Mouse (Mus musculus) adrenal gland, postnatal 14 days (tissue): Measurements from ENCODE around the gene Nucb2. TPM values are rescaled to one million over a fixed set of nuclear protein-coding genes. Genes with fewer than 3 reads are reported as not detected.

Source experiments
- DNase-seq: peaks from one replicate; pipeline ENCODE4 v3.0.0; 2021; ENCODE audit warnings: mixed read lengths
- long read RNA-seq, 2 experiments: library from polyadenylated mRNA; stranded (forward); transcript quantifications; one replicate each; pipeline ENCODE4 v2.0.0; 2021
- total RNA-seq: library from RNA; stranded (reverse); gene quantifications from 2 replicates; pipeline ENCODE4 v1.2.3, GENCODE M21; 2021

The Nucb2 gene
- 22.6 and 30.2 TPM in 2 replicates for total RNA-seq
- long read RNA-seq, experiment 1, transcript Nucb2-201 (14 exons, 1,685 nt): major isoform, 27 of 39 reads
- long read RNA-seq, experiment 1, partial matches to known transcripts: 7 of 39 reads
- long read RNA-seq, experiment 1, other reads (novel, unspliced or antisense): 4 of 39 reads
- long read RNA-seq, experiment 2, transcript Nucb2-201 (14 exons, 1,685 nt): major isoform, 18 of 27 reads
- long read RNA-seq, experiment 2, partial matches to known transcripts: 1 of 27 reads
- long read RNA-seq, experiment 2, other reads (novel, unspliced or antisense): 7 of 27 reads

DNA sequence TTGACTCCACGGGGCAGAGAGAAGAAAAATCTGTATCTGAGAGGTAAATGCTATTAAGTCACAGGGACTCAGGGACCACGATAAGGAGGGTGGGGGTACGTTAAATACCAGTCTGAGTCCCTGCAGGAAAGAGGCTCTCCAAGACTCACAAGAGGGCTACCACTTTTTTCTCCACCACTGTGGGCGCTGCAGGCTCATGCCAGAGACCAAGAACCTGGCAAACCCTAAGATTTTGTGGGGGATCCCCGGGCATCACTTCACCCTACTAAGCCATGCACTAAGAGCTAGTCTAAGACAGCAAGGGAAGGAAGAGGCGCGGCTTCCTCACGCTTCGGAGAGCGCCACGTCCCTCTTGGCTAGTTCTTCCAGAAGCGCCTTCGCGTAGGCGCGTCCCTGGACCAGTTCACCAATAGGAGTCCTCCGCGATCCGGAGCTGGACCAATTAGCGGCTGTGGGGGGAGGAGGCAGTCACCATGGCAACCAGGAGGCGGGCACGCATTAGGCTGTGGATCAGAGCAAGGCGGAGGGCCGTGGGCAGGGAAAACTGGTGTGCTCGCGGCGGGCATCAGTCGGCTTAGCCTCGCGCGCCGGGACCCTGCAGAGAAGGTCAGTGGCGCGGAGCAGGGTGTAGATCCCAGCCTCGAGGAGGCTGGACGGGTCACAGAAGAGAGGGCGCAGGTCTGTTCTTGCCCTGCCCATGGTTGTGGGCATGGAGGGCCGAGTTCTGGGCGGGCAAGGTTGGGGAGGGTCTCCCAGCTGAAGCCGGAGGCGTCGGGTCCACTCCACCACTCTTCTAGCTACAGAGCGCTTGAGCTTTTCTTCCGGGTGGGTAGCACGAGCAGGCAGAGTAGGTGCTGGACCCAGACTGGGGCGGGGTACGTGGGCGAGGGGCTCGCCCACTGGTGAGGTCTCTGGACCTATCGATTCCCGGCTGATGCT lies at the start of gene Nucb2:
Nucb2 (plus strand) TSS at position 491 of the 939 bp plus-strand sequence.
- DNase-seq: peak; percentile 99

DNA sequence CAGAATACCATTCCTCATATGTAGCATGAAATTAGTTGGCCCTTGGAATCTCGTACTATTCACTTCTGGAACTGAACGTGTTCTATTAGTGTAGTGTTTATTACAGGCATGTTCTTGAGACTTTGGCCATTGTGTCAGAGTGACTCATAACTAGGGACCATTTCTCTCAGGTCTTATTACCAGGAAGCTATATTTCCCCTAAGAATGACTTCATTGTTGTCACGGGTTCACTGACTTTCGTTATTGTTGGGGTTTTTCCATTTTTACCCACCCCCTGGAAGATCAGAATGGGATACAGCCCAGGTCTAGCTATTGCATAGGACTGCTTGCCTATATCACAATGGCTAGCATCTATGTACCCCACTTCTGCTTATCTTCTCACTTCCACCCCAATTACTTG lies 47.2 kb upstream of the Nucb2 start:
- DNase-seq: no peak

DNA sequence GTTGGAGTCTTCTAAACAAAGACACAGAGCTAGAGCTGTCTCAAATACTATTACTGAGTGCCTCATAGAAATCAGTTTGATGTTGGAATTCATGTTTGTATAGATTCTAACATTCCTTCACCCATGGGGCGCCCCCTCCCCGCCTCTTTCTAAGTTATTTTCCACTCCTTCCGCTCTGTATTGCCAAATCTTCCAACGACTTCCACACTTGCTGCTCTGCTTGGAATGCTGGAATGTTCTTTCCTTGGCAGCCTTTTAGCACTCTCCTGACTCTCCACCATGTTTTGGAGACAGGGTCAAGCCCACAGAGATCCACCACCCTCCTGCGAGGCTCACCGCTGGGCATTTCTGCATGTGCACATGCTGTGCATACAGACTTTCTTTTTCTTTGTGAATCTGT lies 46.8 kb upstream of the Nucb2 start:
- no peak for DNase-seq

DNA sequence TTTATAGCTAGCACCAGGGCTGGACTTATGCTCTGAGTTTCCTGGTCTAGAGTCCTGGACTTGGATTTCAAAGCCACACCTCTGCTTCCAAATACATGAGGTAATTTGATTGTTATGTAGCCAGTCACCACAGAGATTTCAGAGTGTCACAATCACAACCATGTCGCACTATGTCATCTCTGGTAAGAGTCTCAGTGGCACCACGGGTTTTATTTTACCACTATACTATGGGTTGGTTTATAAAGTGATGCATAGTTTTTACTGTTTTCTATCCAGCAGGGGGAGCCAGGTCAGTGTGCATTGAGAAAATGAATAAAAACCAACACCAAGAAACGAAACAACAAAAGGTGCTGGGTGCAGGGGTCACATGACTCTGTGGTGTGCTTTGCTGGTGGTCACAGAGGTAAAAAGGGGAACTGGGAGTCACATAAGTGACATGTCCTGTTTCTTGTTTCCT lies 45.2 kb upstream of the Nucb2 start:
- peak; percentile 29 for DNase-seq

DNA sequence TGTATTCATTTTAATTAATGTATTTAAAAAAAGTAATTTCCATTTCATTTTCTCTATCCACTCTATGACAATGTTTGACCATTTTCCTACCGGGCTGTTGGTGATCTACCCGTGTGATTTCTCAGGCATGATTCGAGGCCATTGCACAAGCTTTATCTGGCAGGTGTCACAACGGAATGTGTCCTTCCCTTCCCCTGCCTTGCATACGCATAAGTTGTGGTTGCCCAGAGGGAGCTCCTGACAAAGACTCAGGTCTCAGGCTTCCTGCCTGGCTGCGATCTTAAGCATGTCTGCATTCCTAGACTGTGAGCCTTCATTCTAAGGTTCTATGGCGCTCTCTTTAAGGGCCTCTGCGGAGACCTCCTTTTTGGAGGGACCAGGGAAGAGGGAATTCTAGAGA lies 42.1 kb upstream of the Nucb2 start:
- peak; percentile 36 for DNase-seq

DNA sequence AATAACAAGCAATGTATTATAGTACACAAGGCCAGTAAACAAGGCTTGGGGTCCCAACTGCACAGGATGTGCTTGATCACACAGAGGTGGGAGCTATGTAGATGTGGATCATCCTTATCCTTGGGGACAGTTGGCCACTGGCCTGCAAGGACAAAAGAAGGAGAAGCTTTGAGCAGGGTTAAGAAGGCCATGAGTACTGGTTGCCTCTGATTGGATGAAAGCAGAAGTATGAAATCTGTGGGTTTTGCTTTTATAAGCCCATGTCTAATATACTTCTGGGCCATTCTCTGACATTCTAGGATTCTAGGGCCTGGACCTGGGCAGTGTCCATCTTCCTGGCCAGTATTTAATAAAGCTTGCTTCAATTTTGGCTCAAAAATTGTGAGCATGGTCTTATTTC lies 28.3 kb upstream of the Nucb2 start:
- DNase-seq: no peak

DNA sequence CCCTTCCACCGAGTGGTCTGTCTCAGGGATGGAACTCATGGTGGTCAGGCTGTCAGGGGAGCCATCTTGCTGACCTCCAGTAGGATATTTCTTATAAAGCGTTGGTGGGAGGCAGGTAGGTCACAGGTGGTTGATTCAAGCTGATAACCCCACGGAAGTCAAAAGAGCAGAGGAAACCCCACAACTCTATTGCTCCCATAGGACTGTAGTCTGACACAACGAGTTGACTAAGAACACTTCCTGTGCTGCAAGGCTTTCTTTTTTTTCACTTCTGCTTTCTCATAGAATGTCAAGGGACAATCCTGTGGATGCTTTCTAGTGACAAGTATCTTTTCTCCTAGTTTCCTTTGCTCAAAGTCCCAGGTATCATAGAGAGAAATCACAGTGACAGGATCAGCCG lies 27.9 kb upstream of the Nucb2 start:
- DNase-seq: no peak

DNA sequence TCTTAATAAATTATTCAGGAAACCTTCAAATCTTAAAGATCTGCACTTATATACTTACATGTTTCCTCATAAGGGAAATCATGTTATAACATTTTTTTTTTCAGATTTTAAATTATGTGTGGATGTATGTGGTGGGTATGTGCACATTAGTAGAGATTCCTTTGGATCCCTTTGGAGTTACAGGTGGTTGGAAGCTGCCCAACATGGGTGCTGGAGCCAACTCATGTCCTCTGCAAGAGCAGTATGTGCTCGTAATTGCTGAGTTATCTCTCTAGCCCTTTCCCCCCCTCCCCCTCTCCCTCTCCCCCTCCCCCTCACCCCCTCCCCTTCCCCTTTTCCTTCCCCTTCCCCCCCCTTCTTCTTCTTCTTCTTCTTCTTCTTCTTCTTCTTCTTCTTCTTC lies 21.1 kb upstream of the Nucb2 start:
- DNase-seq: no peak

DNA sequence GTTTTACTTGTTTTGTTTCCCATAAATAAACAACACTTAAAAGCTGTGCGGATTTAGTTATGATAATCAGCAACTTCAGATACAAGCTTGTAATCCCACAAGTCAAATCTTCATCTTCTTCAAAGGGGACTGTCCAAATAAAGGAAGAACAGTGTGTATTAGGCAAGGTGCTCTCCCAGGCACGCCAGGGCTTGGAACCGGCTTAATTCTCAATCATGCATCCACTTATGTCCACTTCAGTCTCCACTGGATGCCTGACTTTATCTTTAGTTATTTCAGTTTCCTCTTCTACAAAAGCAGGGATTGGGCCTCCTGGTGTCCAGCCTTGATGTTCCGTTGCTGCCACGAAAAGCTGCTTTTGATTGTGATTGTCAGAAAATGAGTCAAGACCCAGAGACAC lies 20.4 kb upstream of the Nucb2 start:
- no peak for DNase-seq

DNA sequence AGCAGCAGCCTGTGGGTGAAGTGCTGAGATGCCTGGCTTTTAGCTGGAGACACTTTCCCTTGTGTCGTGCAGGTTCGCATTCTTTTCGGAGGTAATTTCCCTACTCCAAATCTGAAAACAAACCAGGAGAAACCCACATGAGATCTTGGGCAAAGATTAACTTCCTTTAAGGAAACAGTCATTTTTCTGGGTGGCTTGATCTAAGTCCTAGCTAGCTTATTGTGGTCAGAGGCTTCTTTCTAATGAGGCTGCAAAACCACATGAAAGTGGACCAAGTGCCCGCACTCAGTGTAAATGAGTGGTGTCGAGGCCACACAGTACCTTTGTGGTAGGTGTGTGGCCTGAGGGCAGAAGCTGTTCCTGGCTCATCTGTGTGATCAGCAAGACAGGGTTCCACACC lies 20.0 kb upstream of the Nucb2 start:
- DNase-seq: no peak

DNA sequence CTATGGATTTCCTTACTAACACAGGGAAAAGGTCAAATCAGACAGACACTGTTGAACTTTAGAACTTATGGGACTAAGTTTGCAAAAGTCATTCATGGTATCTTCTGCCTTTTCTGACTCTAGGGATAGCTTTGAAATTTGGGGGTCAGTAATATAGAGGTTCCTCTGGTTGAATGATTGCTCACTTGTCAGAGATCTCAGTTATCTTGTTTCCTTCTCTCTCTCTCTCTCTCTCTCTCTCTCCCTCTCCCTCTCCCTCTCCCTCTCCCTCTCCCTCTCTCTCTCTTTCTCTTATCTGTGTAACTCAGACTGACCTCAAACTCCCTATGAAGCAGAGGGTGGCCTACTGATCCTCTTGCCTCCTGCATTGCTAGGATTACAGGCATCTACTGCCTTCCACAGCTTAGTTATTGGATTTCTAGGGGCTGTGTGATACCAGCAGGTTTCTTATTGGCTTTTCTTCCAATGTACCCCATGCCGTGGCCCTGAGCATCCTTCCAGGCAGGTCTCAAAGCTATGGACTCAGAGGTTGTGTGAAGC lies 19.0 kb upstream of the Nucb2 start:
- DNase-seq: no peak

DNA sequence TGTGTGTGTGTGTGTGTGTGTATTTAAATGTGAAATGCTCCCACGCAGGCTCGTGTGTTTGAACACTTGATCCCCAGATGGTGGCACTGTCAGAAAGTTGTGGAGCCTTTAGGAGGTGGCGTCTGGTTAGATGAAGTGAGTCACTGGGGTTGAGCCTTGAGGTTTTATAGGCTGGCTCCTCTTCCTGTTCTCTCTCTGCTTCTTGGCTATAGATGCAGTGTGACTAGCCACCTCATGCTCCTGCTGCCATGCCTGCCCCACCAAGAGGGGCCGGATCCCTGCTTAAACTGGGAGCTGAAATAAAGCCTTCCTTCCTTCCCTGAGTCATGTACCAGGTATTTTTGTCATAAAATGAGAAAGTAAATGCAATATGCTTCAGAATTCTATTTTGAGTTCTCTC lies 13.1 kb upstream of the Nucb2 start:
- no peak for DNase-seq

DNA sequence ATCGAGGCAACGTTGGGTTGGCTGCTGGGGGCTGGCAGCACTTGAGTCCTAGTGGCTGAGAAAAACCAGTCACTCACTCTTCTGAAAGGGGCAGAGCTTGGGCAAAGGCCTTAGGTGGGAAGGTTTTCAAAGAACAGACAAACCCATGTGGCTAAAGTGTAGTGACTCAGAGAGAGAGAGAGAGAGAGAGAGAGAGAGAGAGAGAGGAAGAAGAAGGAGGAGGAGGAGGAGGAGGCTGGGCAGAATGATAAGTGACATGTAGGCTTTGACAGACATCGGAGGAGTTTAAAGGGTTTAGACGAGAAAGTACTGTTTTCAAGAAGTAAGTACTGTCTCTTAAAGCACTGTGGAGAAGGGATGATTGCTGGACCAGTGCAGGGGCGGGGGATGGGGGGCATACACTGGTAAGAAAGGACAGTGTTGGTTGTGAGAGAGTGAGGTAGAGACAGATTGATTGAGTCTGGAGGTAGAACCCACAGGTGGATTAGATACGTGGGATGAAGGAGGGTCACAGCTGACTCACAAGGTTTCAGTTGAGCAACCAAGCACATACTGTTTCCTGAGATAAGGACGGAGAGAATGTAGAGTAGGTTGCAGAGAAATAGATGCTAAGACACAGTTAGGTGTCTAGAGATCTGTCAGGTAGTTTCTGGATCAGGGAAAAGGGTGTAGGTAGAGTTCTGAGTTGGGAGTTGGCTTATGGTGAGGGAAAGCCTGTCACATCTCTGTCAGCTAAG lies 10.7 kb upstream of the Nucb2 start:
- no peak for DNase-seq

DNA sequence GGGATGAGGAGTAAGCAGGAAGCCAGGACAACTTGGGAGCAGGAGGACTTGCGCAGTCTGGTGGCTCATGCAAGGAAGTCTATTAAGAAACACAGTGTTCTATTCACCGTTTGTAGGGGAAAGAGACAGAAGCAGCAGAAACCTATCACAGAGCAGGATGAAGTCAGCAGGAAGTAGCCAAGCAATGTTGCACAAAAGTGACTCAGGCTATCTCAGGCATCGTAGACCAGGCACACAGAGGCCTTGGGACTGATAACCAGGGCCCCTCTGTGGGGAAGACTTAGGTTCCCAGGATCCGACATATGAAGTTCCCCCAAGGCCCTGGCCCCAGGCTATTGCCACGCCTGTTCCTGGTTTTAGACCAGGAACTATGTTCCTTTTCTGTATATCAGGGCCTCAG lies 9.6 kb upstream of the Nucb2 start:
- no peak for DNase-seq

DNA sequence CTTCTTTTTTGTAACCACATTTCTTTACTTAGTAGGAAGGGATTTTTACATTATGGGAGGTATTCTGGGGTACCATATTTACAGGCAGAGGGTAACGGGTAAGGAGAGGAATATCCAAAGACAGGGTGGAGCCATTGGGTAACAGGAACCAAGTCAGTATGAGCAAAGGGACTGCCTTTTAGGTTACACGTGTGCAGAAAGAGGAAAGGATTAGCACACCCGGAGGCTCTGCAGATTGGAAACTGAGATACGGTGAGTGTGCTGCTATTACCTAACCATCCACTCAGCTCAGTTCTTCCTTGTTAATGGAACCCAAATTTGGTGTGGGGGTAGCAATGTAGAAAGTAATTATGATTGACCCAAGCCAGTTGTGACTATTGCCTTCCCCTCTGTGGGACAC lies 7.4 kb upstream of the Nucb2 start:
- DNase-seq: no peak

DNA sequence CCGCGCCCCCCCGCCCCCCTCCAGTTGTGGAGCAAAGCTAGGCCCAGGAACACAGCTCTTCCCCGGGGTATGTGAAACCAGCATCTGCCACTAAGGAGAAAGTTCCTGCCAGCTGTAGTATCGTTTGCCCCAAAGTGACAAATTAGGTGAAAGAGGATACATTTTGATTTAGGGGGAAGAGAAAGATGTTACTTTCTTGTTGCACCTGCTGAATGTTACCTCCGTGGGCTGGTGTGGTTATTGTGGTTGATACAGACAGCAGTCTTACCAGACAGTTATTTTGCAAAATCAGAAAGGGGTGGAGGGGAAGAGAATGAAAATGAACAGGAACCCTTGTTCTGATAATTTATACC lies 625 bp downstream of the Nucb2 start:
- no peak for DNase-seq

DNA sequence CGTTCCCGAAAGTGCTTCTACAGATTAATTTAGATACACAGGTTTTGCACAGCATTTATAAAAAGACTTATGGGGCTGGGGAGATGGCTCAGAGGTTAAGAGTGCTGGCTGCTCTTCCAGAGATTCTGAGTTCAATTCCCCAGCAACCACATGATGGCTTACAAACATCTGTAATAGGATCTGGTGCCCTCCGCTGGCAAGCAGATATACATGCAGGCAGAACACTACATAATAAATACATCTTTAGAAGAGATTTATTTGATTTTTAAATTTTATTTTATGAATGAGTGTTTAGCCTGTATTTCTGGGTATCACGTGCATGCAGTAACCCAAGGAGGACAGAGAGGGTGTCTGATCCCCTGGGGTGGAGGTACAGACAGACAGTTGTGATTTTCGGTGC lies 9.9 kb downstream of the Nucb2 start:
- peak; percentile 32 for DNase-seq

DNA sequence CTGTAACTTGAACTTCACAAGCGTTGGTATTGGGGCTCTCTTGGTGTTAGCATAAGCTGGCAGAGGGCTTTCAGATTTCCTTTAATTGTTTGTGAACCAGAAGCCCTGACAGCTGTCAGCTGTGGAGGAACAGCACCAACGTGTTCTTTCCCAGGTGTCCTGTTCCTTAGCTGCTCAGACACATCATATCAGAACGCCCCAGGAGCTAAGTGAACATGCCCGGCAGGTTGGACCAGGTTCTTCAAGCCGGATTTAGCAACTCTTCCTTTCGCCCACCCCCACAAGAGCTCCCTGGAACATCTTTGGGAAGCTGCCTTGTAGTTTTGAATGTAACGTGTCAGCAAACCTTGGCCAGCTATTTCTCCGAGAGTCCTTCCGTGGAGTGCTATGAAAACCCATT lies 10.4 kb downstream of the Nucb2 start:
- DNase-seq: no peak

DNA sequence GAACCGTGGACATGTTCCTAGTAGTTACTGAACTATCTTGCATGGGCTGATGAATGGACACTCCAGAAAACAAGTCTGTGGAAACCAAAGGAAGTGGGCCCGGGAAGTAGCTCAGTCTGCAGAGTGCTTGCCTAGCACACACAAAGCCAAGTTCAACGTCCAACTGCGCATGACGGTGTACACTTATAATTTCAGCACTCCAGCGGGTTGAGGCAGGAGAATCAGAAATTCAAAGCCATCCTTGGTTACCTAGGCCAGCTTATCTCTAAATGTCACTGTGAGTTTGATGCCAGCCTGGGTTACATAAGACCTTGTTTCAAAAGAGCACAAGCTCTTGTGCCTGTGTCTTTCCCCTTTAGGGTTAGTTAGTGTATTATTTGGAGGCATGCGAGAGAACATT lies 10.9 kb downstream of the Nucb2 start:
- no peak for DNase-seq

DNA sequence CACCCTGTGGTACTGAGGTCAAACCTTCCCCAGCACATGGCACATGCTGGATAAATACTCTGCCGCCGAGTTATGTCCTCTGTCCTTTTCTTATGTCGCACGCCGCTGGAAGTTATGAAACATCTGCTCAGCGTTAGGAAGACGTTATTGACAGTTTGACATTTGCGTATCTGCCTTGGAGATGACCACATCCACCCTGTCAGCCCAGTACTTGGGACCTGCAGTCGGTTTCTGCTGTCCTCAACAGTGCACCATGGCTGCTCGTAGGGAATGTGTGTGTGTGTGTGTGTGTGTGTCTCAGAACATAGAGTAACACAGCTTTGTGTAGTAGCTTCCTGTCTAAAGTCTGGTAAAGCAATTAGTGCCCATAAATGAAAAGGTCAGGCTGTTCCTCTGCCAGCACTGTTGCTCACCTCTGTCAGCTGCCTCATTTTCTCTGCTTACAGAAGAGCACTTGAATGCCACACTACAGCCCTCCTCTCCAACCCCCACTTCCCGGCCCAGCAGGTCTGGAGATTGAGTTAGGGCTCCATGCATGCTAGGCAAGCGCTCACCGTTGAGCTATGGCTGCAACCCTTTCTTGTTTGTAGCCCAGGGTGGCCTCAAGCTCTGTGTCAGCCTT lies 11.5 kb downstream of the Nucb2 start:
- DNase-seq: no peak

DNA sequence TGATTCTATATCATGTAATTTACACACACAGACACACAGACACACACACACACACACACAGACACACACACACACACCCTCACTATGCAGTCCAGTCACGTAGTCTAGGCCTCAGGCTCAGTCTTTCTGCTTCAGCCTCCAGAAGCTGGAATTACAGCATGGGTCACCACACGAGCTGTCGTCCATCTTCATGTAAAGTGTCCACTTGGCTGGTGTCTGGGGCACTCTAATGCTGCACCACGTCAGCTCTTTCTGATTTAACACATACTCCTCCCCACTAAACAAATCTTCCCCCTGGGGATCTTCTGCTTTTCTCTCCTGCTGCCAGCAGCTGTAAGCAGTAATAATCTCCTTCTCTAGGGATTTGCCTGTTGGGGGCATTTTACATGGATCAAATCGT lies 13.1 kb downstream of the Nucb2 start:
- no peak for DNase-seq

DNA sequence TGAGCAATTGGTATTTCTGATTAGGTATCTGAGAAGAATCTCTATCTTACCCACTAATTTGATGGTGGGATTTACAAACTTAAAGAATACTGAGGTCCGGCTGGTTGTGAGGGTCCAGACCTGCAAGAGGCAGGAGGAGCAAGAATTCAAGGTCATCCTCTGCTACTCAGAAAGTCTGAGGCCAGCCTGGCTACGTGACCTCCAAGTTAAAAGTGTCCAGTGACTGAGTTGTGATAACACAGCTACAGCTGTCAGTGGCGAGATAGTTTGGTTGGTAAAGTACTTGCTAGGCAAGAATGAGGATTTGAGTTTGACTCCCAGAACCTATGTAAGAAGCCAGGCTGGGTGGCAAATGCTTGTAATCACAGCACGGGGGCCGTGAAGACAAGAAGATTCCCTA lies 14.0 kb downstream of the Nucb2 start:
- no peak for DNase-seq
